Mouse (Mus musculus) effector memory CD4-positive, alpha-beta T cell, adult 5 months (primary cell): ENCODE data around the gene Nup214. TPM values are rescaled to one million over a fixed set of nuclear protein-coding genes. Genes with fewer than 3 reads are reported as not detected.

Source experiments
- polyA plus RNA-seq: library from polyadenylated mRNA; unstranded; fragments of 100-300 nt; shearing (Covaris generic); gene quantifications from one replicate; pipeline ENCODE4 v1.2.1, GENCODE M21; 2017

Gene Nup214
- polyA plus RNA-seq, result 73.5 TPM

DNA sequence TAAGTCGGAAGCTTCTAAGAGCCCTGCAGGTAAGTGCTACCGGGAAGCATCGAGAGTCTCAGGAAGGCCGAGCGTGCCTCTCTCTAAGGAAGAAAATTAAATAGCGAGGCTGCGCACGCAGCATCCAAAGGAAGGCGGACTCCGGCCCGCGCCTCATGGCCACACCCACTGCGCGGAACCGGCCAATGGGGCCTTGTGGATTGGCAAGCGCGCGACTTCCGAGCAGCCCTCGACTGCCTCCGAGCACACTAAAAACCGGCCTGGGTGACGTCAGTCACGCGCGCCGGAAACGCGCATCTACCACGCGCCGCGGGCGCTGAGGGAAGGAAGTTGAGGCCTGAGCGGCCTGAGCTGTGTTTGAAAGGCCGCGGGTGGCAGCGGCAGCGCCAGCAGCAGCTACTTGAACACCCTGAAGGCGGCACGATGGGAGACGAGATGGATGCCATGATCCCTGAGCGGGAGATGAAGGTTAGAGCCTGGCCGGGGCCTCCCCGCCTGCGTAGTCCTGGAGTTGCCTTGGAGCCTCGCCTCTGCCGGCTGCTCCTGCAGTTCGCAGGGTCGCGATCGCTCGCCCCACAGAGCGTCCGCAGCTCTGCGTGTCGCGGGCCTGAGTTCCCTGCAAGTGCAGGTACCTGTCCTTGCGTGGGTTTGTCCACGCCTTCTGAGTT, at the start of gene Nup214:
Nup214 (plus strand) TSS at position 296 of the 668 bp plus-strand sequence.

DNA sequence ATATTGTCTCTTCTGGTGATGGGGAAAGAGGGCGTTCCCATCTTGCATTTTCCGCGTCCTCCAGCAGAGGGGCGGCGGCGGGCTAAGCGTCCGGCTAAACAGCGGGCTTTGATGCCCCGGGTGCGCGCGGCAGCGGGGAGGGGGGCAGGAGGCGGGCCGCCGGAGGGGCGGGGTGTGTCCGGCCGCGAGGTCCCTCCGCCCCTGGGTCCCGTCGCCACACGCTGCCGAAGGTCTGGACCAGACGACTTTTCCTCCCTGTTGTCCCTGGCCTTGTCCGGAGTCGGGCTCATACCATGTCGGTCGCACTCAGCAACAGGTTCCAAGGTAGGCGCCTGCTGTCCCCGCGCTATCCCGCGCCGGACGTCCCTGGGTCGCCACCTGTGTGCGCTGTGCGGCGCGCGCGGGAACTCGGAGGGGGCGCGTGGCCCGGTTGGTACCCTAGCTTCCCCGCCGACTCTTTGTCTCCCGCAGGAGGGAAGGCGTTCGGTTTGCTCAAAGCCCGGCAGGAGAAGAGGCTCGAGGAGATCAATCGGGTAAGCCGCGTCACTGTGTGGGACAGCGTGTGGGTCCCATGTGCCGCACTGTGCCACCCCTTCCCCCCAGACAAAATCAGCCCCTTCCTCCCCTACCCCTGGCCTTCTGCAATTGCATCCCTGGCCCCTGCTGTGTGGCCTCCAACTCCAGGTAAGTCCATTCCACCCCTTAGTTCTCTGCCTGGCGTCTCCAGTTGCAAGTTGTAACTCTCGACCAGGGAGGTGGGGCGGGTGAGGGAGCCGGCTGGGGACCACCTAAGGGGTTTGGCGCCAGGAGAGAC, 24.0 kb upstream of the Nup214 start, which contains the start of gene Aif1l:
Aif1l (plus strand) TSS at position 82 of the 814 bp plus-strand sequence.

DNA sequence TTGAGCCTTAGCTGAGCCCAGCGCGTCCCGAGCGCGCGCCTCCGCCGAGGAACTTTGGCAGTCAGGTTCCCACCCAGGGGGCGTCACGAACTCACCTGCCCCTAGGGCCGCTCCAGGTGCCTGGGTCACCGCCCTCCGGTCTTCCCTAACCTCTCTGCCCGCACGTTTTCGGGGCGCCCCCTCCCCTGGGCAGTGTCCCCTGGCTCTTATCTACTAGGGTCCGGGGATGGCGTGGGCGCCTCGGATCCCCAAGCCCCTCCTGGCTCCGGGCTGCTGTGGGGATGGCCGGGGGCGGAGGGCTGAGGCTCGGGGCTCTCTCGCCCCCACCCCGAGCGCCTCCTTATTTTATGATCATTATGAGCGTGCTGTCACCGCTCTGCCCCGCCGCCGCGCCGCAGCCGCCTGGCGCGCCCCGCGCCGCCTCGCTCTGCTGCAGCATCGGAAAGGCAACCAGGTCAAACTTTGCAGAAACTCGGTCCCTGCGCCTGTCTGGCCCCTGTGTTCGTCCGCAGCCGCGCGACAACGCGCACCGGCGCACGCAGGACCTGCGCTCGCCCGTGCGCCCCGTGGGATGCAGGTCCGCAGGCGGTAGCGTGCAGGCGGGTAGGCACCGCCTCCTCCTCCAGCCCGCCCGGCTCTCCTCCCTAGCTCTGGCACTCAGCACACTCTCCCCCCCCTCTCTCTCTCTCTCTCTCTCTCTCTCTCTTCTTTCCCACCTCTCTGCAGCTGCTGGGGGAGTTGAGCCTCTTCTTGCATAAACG, 110.1 kb downstream of the Nup214 start, which contains the start of gene Fam78a:
Fam78a (minus strand) TSS at position 747 of the 761 bp plus-strand sequence.

DNA sequence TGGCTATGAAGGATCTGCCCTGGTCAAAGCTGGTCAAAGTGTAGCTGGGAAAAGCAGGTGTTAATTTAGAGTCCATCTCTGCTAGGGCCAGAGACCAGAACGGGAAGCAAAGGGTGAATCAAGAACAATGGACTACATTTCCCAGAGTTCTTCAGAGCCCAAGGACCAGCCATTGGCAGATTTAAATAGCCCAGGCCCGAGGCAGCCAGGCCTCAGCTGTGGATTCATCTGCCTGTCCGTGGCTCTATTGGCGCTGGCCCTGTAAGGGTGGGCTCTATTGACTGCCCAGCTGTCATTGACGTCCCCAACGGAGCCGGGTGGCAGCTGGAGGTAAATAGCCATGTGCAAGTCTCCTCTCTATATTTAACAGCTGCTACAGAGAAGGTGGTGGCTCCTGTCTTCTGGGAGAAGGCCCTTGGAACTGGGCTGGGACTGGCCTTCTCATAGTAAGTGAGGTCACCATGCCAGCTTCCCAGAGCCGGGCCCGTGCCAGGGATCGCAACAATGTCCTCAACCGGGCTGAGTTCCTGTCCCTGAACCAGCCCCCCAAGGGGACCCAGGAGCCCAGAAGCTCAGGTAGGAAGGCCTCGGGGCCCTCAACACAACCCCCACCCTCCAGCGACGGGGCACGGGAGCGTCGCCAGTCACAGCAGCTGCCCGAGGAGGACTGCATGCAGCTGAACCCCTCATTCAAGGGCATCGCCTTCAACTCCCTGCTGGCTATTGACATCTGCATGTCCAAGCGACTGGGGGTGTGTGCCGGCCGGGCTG, 121.3 kb downstream of the Nup214 start, which contains the start of gene Plpp7:
Plpp7 (plus strand) TSS at position 178 of the 771 bp plus-strand sequence.

Other genes with a start within 250 kb of the Nup214 start
- 4.0 TPM for gene Qrfp, start 163.9 kb upstream of the Nup214 start, polyA plus RNA-seq
- gene Fibcd1, start 128.4 kb upstream of the Nup214 start, polyA plus RNA-seq, result 0.39 TPM
- not detected for gene Lamc3, start 87.1 kb upstream of the Nup214 start, polyA plus RNA-seq
- gene Aif1l, start 24.3 kb upstream of the Nup214 start, polyA plus RNA-seq, result 0.75 TPM
- gene Fam78a, start 110.4 kb downstream of the Nup214 start, polyA plus RNA-seq, result 17.8 TPM
- gene Plpp7, start 121.1 kb downstream of the Nup214 start, polyA plus RNA-seq, result not detected
- 69.4 TPM for gene Prrc2b, start 176.6 kb downstream of the Nup214 start, polyA plus RNA-seq